Mouse (Mus musculus): ENCODE results near the gene Rmi2. TPM values are rescaled to one million over a fixed set of nuclear protein-coding genes. Genes with fewer than 3 reads are reported as not detected.
A peak's percentile ranks its signal among the peaks of the same experiment; 100 is the strongest.

Gene Rmi2
- polyA plus RNA-seq, 1 experiment from 2014 or later = 2.5 TPM

DNA sequence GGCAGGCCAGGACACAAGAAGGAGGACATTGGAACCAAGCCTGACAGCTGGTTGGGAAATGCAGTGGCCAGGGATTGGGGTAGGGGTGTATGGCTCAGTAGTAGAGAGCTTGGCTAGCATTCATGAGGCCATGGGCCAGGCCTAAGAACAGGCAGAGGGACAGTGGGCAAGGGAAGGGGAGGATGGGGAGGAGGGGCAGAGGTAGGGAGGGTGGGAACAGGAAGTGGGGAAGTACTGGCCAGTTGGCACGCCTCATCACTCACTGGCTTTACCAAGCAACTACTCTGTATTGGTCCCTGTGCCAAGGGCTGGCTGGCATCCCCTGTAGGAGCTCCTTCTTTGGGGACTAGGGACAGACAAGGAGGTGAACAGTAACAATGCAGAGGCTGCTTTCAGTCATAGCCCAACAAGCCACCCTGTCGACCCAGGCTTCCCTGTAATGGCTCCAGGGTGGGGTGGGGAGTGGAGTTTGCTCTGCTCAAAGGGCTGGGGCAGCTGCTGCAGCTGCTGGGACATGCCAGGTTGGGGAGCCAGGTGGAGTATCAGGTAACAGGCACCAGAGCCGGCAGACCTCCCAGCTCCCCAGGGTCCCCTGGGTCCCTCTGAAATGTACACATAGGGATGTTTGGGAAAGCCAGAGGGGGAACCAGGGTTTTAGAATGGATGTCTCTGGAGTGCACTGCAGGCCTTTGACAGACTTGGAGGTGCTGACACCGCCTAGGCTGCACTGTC, 46.5 kb downstream of the Rmi2 start:
- no peaks in the 10 kb centered on the region for H3K9me3 ChIP-seq
- H3K36me3 ChIP-seq = no peaks in the 10 kb centered on the region
- H3K4me1 ChIP-seq (replicated peaks) = peaks cover 18% of the 10 kb centered on the region
- no peak overlapping the region for H3K4me3 ChIP-seq
- no peaks in the 10 kb centered on the region for H3K27me3 ChIP-seq (ENCODE audit: insufficient read depth, poor library complexity, severe bottlenecking)
- WGBS = 55% methylated on average over 4 of the region's 4 CpGs
- H3K27ac ChIP-seq = peak overlapping the region; percentile 72
- DNase-seq (ENCODE audit: low spot score) = no peak

GRCm38 (mm10) chr16:10887436-10887835, 52.6 kb downstream of the Rmi2 start:
- DNase-seq (ENCODE audit: low spot score) = no peak
- no peak overlapping the region for H3K4me3 ChIP-seq
- H3K36me3 ChIP-seq = no peaks in the 10 kb centered on the region
- no peaks in the 10 kb centered on the region for H3K9me3 ChIP-seq
- H3K27ac ChIP-seq = no peak overlapping the region
- no peaks in the 10 kb centered on the region for H3K27me3 ChIP-seq (ENCODE audit: insufficient read depth, poor library complexity, severe bottlenecking)
- WGBS = 87% methylated on average over 2 of the region's 2 CpGs
- H3K4me1 ChIP-seq (replicated peaks) = peaks cover 12% of the 10 kb centered on the region

- H3K27me3 ChIP-seq (ENCODE audit: insufficient read depth, poor library complexity, severe bottlenecking) = no peaks in the 10 kb centered on the region
- WGBS = 72% methylated on average over 3 of the region's 3 CpGs
- DNase-seq (ENCODE audit: low spot score) = peak; percentile 33
- H3K4me3 ChIP-seq = no peak overlapping the region
- no peaks in the 10 kb centered on the region for H3K36me3 ChIP-seq
- H3K9me3 ChIP-seq = no peaks in the 10 kb centered on the region
- peaks cover 16% of the 10 kb centered on the region for H3K4me1 ChIP-seq (replicated peaks)
- H3K27ac ChIP-seq = peak overlapping the region; percentile 47
Observed at GRCm38 (mm10) chr16:10890363-10890762, 55.5 kb downstream of the Rmi2 start.

GRCm38 (mm10) chr16:10893161-10893560, 58.3 kb downstream of the Rmi2 start:
- H3K9me3 ChIP-seq = peaks cover 9% of the 10 kb centered on the region; the same call in 1 of the 2 replicates
- no peak overlapping the region for H3K4me3 ChIP-seq
- H3K4me1 ChIP-seq (replicated peaks) = peaks cover 22% of the 10 kb centered on the region
- H3K27me3 ChIP-seq (ENCODE audit: insufficient read depth, poor library complexity, severe bottlenecking) = no peaks in the 10 kb centered on the region
- WGBS = 70% methylated on average over 4 of the region's 4 CpGs
- DNase-seq (ENCODE audit: low spot score) = no peak
- H3K27ac ChIP-seq = no peak overlapping the region
- H3K36me3 ChIP-seq = no peaks in the 10 kb centered on the region

DNA sequence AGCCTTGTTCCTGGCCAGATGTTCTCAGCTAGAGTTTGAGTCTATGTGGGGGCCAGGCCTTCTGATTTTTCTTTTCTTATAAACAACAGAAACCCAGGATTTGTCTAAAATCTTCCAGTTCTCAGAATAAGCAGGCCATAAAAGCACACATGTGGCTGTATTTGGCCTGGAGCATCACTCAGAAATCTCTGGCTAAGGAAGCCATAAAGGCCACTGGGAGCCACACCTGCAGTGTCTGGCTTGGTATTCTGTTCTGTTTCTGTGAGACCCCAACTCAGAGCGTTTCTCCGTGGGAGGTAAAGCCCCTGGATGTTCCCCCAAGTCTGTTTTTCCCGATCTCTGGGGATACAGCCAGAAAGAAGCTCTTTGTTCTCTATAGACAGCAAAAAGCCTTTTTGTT, 61.0 kb downstream of the Rmi2 start:
- H3K36me3 ChIP-seq = no peaks in the 10 kb centered on the region

DNA sequence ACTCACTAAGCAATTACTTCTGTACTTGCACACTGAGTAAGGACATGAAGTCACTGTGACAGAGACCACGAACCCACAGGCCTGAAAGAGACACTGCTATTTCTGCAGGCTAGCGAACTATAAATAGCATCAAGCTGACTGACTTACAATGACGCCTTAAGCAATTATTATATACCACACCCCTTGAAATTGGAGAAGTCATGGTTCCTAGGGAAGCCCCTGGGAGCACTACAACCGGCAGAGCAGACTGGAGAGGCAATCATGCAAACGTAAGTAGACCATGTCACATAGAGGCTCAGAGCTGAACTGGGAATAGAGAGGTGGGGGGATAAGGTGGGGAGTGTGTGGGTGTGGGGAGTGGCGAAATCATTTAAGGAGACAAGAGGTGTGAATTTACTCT, 62.5 kb downstream of the Rmi2 start:
- Histone ChIP-seq H3K4me1 (replicated peaks) (peaks cover 17% of the 10 kb centered on the region), H3K4me3 (no peak overlapping the region), H3K36me3 (no peaks in the 10 kb centered on the region), H3K9me3 (peaks cover 9% of the 10 kb centered on the region; the same call in 1 of the 2 replicates), H3K27me3 (ENCODE audit: insufficient read depth, poor library complexity, severe bottlenecking) (no peaks in the 10 kb centered on the region), H3K27ac (no peak overlapping the region)
- no peak for DNase-seq (ENCODE audit: low spot score)
- 58% methylated on average over 6 of the region's 6 CpGs for WGBS

More for the DNA sequence above, 61.0 kb downstream of the Rmi2 start:
- no peaks in the 10 kb centered on the region for H3K27me3 ChIP-seq (ENCODE audit: insufficient read depth, poor library complexity, severe bottlenecking)
- no peak overlapping the region for H3K4me3 ChIP-seq
- peaks cover 9% of the 10 kb centered on the region; the same call in 1 of the 2 replicates for H3K9me3 ChIP-seq
- peaks cover 14% of the 10 kb centered on the region for H3K4me1 ChIP-seq (replicated peaks)
- WGBS = 90% methylated on average over 3 of the region's 3 CpGs
- H3K27ac ChIP-seq = no peak overlapping the region
- DNase-seq (ENCODE audit: low spot score) = no peak

- peak overlapping the region; percentile 9; the same call in 1 of the 2 replicates for H3K27ac ChIP-seq
Observed at GRCm38 (mm10) chr16:10900736-10901135, 65.9 kb downstream of the Rmi2 start.

GRCm38 (mm10) chr16:10901956-10902355, 67.1 kb downstream of the Rmi2 start:
- Histone ChIP-seq H3K36me3 (no peaks in the 10 kb centered on the region), H3K9me3 (no peaks in the 10 kb centered on the region), H3K4me1 (replicated peaks) (peaks cover 22% of the 10 kb centered on the region), H3K27me3 (ENCODE audit: insufficient read depth, poor library complexity, severe bottlenecking) (no peaks in the 10 kb centered on the region), H3K4me3 (no peak overlapping the region), H3K27ac (no peak overlapping the region)
- 80% methylated on average over 2 of the region's 2 CpGs for WGBS
- DNase-seq (ENCODE audit: low spot score) = no peak

More at GRCm38 (mm10) chr16:10900736-10901135, 65.9 kb downstream of the Rmi2 start:
- DNase-seq (ENCODE audit: low spot score) = no peak
- Histone ChIP-seq H3K4me3 (no peak overlapping the region), H3K27me3 (ENCODE audit: insufficient read depth, poor library complexity, severe bottlenecking) (no peaks in the 10 kb centered on the region), H3K4me1 (replicated peaks) (peaks cover 20% of the 10 kb centered on the region), H3K36me3 (no peaks in the 10 kb centered on the region), H3K9me3 (peaks cover 9% of the 10 kb centered on the region; the same call in 1 of the 2 replicates)
- WGBS = 92% methylated on average over 1 of the region's 1 CpGs

DNA sequence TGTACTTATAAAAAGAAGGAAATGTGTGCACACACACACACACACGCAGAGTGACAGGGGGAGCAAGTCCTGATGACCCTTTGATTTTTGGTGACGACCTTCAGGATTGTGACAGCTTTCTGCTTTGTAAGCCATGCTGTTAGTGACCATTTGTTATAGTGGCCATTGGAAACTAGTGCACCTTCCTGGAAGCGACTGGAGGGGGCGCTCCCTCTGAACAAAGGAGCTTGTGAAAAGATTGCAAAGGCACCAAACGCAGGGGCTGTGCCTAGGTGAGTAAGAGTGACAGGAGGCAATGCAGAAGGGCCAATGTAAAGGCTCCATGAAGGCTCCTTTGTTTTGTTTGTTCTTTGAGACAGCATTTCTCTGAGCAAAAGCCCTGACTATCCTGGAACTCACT, 68.0 kb downstream of the Rmi2 start:
- H3K4me3 ChIP-seq = no peak overlapping the region
- no peak for DNase-seq (ENCODE audit: low spot score)
- no peak overlapping the region for H3K27ac ChIP-seq
- no peaks in the 10 kb centered on the region for H3K36me3 ChIP-seq
- H3K27me3 ChIP-seq (ENCODE audit: insufficient read depth, poor library complexity, severe bottlenecking) = no peaks in the 10 kb centered on the region
- H3K9me3 ChIP-seq = no peaks in the 10 kb centered on the region
- WGBS = 53% methylated on average over 5 of the region's 5 CpGs
- peaks cover 16% of the 10 kb centered on the region for H3K4me1 ChIP-seq (replicated peaks)

GRCm38 (mm10) chr16:10905661-10906113, 70.8 kb downstream of the Rmi2 start:
- Histone ChIP-seq H3K27ac (no peak overlapping the region; the same call in 1 of the 2 replicates), H3K27me3 (ENCODE audit: insufficient read depth, poor library complexity, severe bottlenecking) (no peaks in the 10 kb centered on the region), H3K4me1 (replicated peaks) (peaks cover 16% of the 10 kb centered on the region), H3K9me3 (no peaks in the 10 kb centered on the region), H3K4me3 (no peak overlapping the region), H3K36me3 (no peaks in the 10 kb centered on the region)
- WGBS = 64% methylated on average over 5 of the region's 5 CpGs
- DNase-seq (ENCODE audit: low spot score) = no peak

GRCm38 (mm10) chr16:10910541-10910940, 75.7 kb downstream of the Rmi2 start:
- WGBS = 84% methylated on average over 7 of the region's 7 CpGs
- Histone ChIP-seq H3K9me3 (no peaks in the 10 kb centered on the region), H3K4me1 (replicated peaks) (peaks cover 4% of the 10 kb centered on the region), H3K4me3 (no peak overlapping the region), H3K27me3 (ENCODE audit: insufficient read depth, poor library complexity, severe bottlenecking) (no peaks in the 10 kb centered on the region), H3K36me3 (no peaks in the 10 kb centered on the region), H3K27ac (peak overlapping the region; percentile 45)
- no peak for DNase-seq (ENCODE audit: low spot score)

- 92% methylated on average over 2 of the region's 2 CpGs for WGBS
- no peak for DNase-seq (ENCODE audit: low spot score)
- Histone ChIP-seq H3K27ac (no peak overlapping the region; the same call in 1 of the 2 replicates), H3K4me3 (no peak overlapping the region), H3K9me3 (no peaks in the 10 kb centered on the region), H3K27me3 (ENCODE audit: insufficient read depth, poor library complexity, severe bottlenecking) (no peaks in the 10 kb centered on the region), H3K4me1 (replicated peaks) (no peaks in the 10 kb centered on the region), H3K36me3 (no peaks in the 10 kb centered on the region)
Observed at GRCm38 (mm10) chr16:10911061-10911460, 76.2 kb downstream of the Rmi2 start.

- WGBS = 95% methylated on average over 4 of the region's 4 CpGs
- no peaks in the 10 kb centered on the region for H3K27me3 ChIP-seq (ENCODE audit: insufficient read depth, poor library complexity, severe bottlenecking)
Observed at GRCm38 (mm10) chr16:10915066-10915465, 80.2 kb downstream of the Rmi2 start.

More at GRCm38 (mm10) chr16:10915066-10915465, 80.2 kb downstream of the Rmi2 start:
- H3K27ac ChIP-seq = no peak overlapping the region
- H3K4me3 ChIP-seq = no peak overlapping the region
- H3K9me3 ChIP-seq = no peaks in the 10 kb centered on the region
- H3K4me1 ChIP-seq (replicated peaks) = peaks cover 3% of the 10 kb centered on the region; the same call in 1 of the 2 replicates
- H3K36me3 ChIP-seq = no peaks in the 10 kb centered on the region
- DNase-seq (ENCODE audit: low spot score) = no peak
